Mouse (Mus musculus): ENCODE results near the gene Olfr1126. TPM values are rescaled to one million over a fixed set of nuclear protein-coding genes. Genes with fewer than 3 reads are reported as not detected.
"Not testable (repeated sequence)": the region's sequence is repeated elsewhere in the genome, so short reads cannot be mapped to it uniquely, and the experiment has no call there.

Olfr1126 gene
- not detected for total RNA-seq (2021)
- long read RNA-seq, experiment 1: 0 reads
- long read RNA-seq, experiment 2: 0 reads

DNA sequence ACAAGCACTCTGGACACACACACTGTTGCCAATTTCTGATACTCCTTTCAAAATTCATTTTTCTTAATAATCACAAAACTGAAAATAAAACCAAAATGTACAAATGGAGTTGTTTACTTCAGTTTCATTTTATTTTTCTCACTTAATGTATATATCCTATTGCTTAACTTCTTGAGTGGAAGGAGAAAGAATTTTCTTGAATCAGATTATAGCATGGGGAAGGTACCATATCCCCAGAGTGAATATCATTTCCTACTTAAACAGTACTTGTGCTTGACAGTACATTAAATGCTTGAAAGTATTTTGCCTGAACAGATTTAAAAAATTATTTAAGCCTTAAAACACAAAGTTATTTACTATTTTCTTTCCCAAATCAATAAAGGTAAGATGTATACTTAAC, at the start of gene Olfr1126:
Olfr1126 (plus strand) TSS at position 301 of the 400 bp plus-strand sequence.
- Histone ChIP-seq H3K27ac (no peak within 1 kb of the TSS), H3K4me3 (no peak within 1 kb of the TSS)
- no peak for TF ChIP-seq CTCF (IDR thresholded peaks at IDR 0.05)
- no peak for DNase-seq (ENCODE audit: extremely low spot score in 1 of 2, low spot score in 2 of 2)
- intact Hi-C loops (cut with DNase I): no loop called here

DNA sequence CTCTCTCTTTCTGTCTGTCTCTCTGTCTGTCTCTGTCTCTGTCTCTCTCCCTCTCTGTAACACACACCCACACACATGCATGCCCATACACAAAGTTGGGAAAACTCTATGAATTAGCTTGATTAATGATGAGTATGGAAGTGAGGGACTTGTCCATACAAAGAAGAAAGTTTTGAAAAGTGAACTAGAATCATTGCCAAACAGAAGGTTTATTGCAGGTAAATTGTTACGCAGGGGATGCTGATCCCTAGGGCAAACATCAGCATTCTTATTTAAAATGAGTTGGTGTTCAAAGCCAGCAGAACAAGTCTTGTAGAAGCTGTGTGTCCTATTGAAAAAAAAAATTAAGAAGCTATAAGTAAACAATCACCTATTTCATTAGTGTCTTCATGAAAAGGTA, 37.4 kb upstream of the Olfr1126 start, which contains the start of gene Olfr1123:
Olfr1123 (plus strand) TSS at position 301 of the 400 bp plus-strand sequence.
- TF ChIP-seq CTCF (IDR thresholded peaks at IDR 0.05): no peak
- Histone ChIP-seq H3K4me3 (no peak within 1 kb of the TSS), H3K27ac (no peak within 1 kb of the TSS)
- no peak for DNase-seq (ENCODE audit: extremely low spot score in 1 of 2, low spot score in 2 of 2)
- intact Hi-C loops (cut with DNase I): no loop called here

DNA sequence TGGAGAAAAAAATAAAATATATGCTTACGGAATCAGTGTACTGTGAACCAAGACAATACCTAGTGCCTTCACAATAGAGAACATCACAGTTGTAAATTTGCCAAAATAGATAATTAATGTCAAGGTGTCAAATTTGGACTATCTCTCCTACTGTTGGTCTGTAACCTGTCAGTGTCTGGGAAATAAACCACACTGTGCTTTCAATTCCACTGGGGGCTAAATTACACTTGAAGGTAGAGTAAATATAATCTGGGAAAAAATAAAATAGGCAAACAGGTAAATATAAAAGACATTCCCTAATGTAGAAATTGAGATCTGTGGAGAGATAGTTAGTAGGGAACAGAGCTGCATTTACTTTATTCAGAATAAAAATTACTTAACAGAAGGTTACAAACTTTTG, 23.8 kb upstream of the Olfr1126 start, which contains the start of gene Olfr1124:
Olfr1124 (plus strand) TSS at position 301 of the 400 bp plus-strand sequence.
- Histone ChIP-seq H3K4me3 (no peak within 1 kb of the TSS), H3K27ac (no peak within 1 kb of the TSS)
- DNase-seq (ENCODE audit: extremely low spot score in 1 of 2, low spot score in 2 of 2): no peak
- intact Hi-C loops (cut with DNase I): no loop called here
- no peak for TF ChIP-seq CTCF (IDR thresholded peaks at IDR 0.05)

DNA sequence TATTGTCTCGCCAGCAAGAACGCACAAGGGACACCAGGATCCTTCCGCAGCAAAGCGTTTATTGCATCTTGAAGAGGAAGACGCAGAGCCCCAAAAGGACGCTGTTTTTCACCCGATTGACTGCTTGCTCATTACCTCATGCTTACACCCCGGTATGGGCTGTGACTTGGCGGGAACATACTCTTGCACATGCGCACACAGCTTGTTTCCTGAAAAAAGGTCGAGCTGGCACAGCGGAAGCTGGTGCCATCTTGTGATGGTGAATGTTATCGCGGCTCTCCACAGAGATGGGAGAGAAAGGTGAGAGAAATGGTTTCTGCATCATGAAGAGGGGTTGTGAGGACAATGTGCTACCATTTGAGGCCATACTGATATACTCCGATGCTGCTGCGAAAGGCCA, 16.0 kb upstream of the Olfr1126 start:
- no peak for TF ChIP-seq CTCF (IDR thresholded peaks at IDR 0.05)
- no peak for DNase-seq (ENCODE audit: extremely low spot score in 1 of 2, low spot score in 2 of 2)
- Histone ChIP-seq H3K4me3 (no peak overlapping the region), H3K27ac (no peak overlapping the region)
- intact Hi-C loops (cut with DNase I): no loop called here

DNA sequence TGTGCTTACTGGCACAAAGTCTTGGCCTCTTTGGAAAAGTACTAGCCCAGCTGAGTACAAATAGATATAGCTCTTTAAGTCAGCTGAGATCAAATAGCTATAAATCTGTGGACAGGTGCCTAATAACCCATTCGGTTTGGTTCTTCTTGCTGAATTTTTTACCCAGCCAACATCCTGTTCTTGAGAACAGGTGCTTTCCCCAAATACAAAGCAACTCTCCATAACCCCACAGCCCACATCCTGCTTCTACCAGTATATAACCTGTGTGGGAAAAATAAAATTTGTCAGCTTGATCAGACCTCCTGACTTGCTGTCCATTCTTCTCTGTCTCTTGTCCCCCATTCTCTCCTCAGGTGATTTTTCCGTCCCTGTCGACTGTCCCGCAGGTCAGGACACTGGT, 8.0 kb downstream of the Olfr1126 start:
- no peak overlapping the region for H3K4me3 ChIP-seq
- no peak overlapping the region for H3K27ac ChIP-seq
- intact Hi-C loops (cut with DNase I): no loop called here
- TF ChIP-seq CTCF (IDR thresholded peaks at IDR 0.05): no peak
- DNase-seq (ENCODE audit: extremely low spot score in 1 of 2, low spot score in 2 of 2): no peak

DNA sequence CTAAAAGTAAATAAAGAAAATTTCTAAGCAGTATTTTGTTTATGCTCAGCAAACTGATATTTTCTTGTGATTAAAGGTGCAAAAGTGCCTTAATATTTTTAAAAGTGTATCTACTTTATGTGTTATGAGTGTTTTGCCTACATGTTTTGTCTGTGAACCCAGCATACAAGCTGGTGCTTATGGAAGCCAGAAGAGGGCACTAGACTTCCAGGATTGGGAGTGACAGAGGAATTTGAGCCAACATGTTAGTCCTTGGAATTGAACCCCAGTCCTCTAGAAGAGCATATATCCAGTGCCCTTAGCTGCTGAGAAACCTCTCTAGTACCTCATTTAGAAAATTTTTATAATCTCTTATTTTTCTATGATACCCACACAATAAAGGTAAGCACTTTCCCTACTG, 26.4 kb downstream of the Olfr1126 start:
- H3K4me3 ChIP-seq: no peak overlapping the region
- intact Hi-C loops (cut with DNase I): no loop called here

DNA sequence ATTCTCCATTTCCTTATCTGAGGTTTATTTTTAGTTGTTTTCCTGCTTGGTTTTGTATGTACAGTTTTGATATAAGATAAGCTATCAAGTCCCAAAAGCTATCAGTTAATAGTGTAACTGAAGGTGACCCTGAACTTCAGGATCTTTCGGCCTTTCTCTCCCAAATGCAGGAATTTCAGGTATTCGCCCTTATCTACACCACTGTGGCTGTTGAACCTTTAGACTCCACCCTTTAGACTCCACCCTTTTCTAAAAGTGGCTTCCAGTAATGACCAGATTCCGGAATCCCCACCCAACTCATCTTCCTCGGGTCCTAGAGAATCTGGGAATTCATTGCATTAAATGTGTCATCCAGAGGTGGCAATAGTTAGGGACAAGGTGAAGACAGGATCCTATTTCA, 27.4 kb downstream of the Olfr1126 start:
- intact Hi-C loops (cut with DNase I): no loop called here

More for the DNA sequence above, 26.4 kb downstream of the Olfr1126 start:
- peak; percentile 7 for TF ChIP-seq CTCF (IDR thresholded peaks at IDR 0.05)
- H3K27ac ChIP-seq: no peak overlapping the region
- no peak for DNase-seq (ENCODE audit: extremely low spot score in 1 of 2, low spot score in 2 of 2)

DNA sequence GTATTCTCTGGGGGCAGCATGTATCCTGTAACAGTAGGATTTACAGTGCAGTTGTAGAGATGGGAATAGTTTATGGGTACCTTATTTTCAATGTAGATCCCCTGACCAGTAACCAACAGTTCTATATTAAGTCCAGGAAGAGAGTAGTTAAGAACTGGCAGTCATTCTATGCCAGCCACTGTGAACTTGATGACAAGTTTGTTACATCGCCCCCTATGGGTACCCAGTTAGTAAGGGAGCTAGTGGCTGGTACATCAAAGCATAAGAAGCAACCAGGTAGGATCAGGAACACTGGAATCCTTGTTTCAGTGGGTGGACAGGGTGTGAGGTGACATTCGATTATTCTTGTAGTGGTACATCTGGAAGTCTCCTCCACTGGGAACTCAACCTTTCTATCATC, 28.5 kb downstream of the Olfr1126 start:
- intact Hi-C loops (cut with DNase I): no loop called here
- Histone ChIP-seq H3K4me3 (no peak overlapping the region), H3K27ac (no peak overlapping the region)
- TF ChIP-seq CTCF (IDR thresholded peaks at IDR 0.05): no peak
- no peak for DNase-seq (ENCODE audit: extremely low spot score in 1 of 2, low spot score in 2 of 2)

More for the DNA sequence above, 27.4 kb downstream of the Olfr1126 start:
- TF ChIP-seq CTCF (IDR thresholded peaks at IDR 0.05): no peak
- Histone ChIP-seq H3K4me3 (no peak overlapping the region), H3K27ac (no peak overlapping the region)
- DNase-seq (ENCODE audit: extremely low spot score in 1 of 2, low spot score in 2 of 2): no peak

DNA sequence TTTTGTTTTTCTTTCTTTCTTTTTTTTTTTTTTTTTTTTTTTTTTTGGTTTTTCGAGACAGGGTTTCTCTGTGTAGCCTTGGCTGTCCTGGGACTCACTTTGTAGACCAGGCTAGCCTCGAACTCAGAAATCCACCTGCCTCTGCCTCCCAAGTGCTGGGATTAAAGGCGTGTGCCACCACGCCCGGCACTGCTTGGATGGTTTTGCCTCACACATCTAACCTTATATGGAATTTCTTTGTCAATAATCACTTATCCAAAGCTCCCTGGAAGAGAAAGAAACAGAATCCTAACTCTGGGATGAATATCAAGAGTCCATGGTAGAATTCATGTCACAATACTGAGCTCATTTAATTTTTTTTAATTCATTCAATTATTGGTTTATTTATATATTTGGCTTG, 43.2 kb downstream of the Olfr1126 start, which contains the start of gene Pramel7:
Pramel7 (minus strand) TSS at position 101 of the 400 bp plus-strand sequence.
- DNase-seq (ENCODE audit: extremely low spot score in 1 of 2, low spot score in 2 of 2); intact Hi-C loops (cut with DNase I); H3K4me3 ChIP-seq; H3K27ac ChIP-seq: not testable (repeated sequence)

DNA sequence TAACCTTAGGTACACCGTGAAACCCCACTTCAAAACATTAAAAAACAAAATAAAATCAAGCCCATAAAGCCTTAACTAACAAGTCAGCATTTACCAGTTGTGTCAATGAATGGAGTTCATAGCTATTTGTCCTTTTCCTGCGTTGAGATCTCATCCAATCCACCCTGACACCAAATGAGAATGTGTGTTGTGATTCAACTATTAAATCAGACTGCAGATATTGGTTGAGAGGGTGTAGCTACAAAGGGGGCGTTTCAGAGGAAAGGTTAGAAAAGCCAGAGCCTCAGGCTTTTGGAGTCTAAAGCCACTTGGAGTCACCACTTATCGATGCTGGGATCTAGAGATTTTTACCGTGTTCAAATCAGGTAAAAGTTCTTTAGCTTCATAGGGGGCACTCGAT, 52.5 kb downstream of the Olfr1126 start, which contains the start of gene Pramel6:
Pramel6 (plus strand) TSS at position 301 of the 400 bp plus-strand sequence.
- intact Hi-C loops (cut with DNase I): no loop called here
- TF ChIP-seq CTCF (IDR thresholded peaks at IDR 0.05): no peak
- Histone ChIP-seq H3K27ac (no peak within 1 kb of the TSS), H3K4me3 (no peak within 1 kb of the TSS)
- DNase-seq (ENCODE audit: extremely low spot score in 1 of 2, low spot score in 2 of 2): no peak

Other genes starting within 250 kb of the Olfr1126 start
- not detected for gene Olfr1113, start 245.0 kb upstream of the Olfr1126 start, total RNA-seq (2021)
- not detected for gene Olfr1115, start 205.9 kb upstream of the Olfr1126 start, total RNA-seq (2021)
- gene Olfr1116, start 186.4 kb upstream of the Olfr1126 start, total RNA-seq (2021): not detected
- not detected for gene Olfr1118, start 146.4 kb upstream of the Olfr1126 start, total RNA-seq (2021)
- gene Olfr1120, start 99.1 kb upstream of the Olfr1126 start, total RNA-seq (2021): not detected
- not detected for gene Olfr1121, start 84.1 kb upstream of the Olfr1126 start, total RNA-seq (2021)
- under 1 TPM in 1 of 2 experiments, not detected in 1; 0.11 TPM for gene Olfr1122, start 68.1 kb upstream of the Olfr1126 start, total RNA-seq (2021)
- gene Olfr1123, start 37.3 kb upstream of the Olfr1126 start, total RNA-seq (2021): not detected
- not detected for gene Olfr1124, start 23.7 kb upstream of the Olfr1126 start, total RNA-seq (2021)
- not detected for gene Pramel7, start 43.1 kb downstream of the Olfr1126 start, total RNA-seq (2021)
- not detected for gene Pramel6, start 52.6 kb downstream of the Olfr1126 start, total RNA-seq (2021)
- under 1 TPM in 1 of 2 experiments, not detected in 1; 0.37 TPM for gene Olfr153, start 77.8 kb downstream of the Olfr1126 start, total RNA-seq (2021)
- not detected for gene Olfr1128, start 91.6 kb downstream of the Olfr1126 start, total RNA-seq (2021)
- gene Olfr1129, start 119.9 kb downstream of the Olfr1126 start, total RNA-seq (2021): not detected
- gene Olfr1130, start 152.2 kb downstream of the Olfr1126 start, total RNA-seq (2021): not detected
- gene Olfr1131, start 173.1 kb downstream of the Olfr1126 start, total RNA-seq (2021): not detected
- not detected for gene Olfr1132, start 183.6 kb downstream of the Olfr1126 start, total RNA-seq (2021)
- gene Olfr1133, start 193.4 kb downstream of the Olfr1126 start, total RNA-seq (2021): not detected
- not detected for gene Olfr1134, start 204.5 kb downstream of the Olfr1126 start, total RNA-seq (2021)
- gene Olfr1135, start 219.7 kb downstream of the Olfr1126 start, total RNA-seq (2021): not detected
- gene Olfr1136, start 240.0 kb downstream of the Olfr1126 start, total RNA-seq (2021): not detected